Mouse (Mus musculus): ENCODE data around the gene Pcgf3. TPM values are rescaled to one million over a fixed set of nuclear protein-coding genes. Genes with fewer than 3 reads are reported as not detected.
A peak's percentile ranks its signal among the peaks of the same experiment; 100 is the strongest.
"Not testable (repeated sequence)": the region's sequence is repeated elsewhere in the genome, so short reads cannot be mapped to it uniquely, and the experiment has no call there.

Pcgf3 gene
- total RNA-seq, 2 experiments from 2014 or later: 45.4 to 47.4 TPM

DNA sequence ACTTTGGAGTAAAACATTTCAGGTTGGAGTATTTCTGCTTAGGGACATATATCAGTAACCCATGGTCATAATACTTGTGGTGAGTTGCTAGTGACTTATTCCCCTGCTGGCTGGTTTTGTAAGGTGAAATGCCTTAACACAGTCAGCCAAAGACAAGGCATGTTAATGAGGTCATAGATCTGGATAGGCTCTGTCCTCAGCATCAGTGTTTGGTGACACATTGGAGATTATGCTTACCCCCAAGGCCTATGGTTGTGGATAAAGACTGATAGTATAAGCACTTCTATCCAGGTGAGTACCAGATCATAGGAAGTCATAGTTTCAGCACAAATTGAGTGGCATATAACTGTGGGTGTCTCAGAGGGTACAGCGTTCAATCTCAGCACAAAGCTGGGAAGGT, 5.6 kb downstream of the Pcgf3 start:
- no peak for DNase-seq (ENCODE audit: low spot score in 2 of 2)

DNA sequence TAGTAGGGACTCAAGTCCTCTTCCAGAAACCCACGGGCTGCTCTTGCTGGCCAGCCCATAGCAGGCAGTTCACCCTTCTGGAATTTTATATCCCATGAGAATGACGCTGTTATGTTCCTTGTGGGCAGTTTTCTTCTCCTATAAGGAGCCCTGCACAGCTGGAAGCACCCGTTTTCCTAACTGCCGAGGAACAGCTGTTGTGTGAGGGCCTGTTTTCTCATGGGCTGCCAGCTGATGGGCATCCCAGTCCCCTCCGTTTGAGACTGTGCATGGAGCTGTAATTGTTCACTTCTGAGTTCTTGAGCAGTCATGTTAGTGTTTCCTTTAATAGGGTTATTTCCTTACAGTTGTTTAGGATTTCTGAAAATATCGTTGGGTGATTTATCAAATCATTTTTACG, 8.6 kb downstream of the Pcgf3 start:
- no peak for DNase-seq (ENCODE audit: low spot score in 2 of 2)

DNA sequence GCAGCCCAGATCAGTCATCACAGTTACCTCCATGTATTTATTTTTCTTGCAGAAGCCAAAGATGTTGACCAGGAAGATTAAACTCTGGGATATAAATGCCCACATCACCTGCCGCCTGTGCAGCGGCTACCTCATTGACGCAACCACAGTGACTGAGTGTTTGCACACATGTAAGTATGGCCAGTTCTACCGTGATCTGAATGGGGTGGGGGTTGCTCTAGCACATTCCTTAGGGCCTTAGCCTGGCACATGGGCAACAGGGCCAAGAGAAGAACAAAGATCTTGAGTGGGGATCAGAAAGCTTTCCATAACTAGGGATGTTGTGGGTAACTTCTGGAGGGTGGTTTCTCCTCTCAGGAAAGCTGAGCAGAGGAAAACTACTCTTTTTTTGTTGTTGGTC, 12.7 kb downstream of the Pcgf3 start:
- DNase-seq (ENCODE audit: low spot score in 2 of 2): no peak

DNA sequence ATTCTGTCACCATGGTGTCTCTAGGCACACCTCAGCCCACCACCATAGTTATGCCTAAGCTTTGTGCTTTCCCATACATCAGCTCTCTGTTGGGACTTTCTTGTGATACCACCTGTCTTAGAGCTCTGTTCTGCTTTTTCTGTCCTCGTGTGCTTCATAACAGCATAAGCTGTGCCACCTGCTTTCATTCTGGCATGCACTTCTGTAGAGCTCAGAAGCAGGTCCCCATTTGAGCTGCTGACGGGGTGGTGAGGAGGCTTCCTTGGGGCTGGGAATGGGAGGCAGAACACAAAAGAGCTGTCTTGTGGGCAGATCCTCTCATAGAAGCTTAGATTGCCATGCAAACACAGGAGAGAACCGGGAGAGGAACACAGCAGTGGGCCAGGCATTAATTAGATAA, 14.9 kb downstream of the Pcgf3 start:
- DNase-seq (ENCODE audit: low spot score in 2 of 2): peak in 1 of 2 experiments; percentile 48

DNA sequence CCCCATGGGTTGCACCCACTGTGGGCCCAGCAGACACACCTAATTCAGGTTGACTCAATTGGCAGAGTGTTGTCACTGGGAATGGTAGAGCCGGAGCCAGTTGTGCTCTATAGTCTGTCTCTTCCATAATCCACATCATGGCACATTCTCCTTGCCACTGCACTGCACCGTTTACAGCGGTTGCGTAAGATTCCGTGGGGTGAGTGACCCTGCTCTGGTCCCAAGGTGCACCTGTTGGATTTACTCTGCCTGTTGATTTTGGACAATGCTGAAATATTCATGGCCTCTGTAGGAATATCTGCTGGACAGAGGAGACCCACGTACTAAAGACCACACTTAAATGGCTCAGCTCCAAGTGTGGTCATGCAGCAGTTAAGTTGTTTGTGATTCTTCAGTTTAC, 22.0 kb downstream of the Pcgf3 start:
- DNase-seq (ENCODE audit: low spot score in 2 of 2): no peak

DNA sequence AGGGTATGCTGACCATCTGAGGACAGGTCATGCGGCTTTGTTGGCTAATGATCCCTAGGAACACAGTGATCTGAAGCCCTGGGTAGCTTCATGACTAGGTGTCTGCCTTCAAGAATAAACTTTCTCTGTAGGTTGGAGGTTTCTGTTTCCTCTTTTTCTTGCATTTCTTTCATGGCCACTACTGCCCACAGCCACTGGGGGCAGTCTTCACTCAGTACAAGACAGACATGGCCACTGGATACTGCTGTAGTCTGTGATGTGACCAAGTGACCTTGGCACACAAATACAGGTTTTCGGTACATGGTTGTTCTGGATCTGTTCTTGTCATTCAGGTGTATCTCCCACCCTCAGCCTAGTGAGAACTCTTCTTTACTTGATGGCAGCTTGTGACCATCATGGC, 24.2 kb downstream of the Pcgf3 start:
- DNase-seq (ENCODE audit: low spot score in 2 of 2): no peak

DNA sequence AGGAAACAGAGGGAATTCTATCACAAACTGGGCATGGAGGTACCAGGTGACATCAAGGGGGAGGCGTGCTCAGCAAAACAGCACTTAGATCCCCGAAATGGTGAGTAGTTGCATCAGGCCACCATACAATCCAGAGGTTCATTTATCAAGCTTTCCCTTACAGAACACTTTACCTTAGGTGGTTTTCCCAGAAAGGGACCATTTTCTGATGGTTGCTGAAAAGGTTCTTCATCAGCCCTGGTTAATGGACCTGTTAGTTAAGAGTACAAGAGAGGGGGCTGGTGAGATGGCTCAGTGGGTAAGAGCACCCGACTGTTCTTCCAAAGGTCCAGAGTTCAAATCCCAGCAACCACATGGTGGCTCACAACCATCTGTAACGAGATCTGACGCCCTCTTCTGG, 25.1 kb downstream of the Pcgf3 start:
- not testable (repeated sequence) for DNase-seq (ENCODE audit: low spot score in 2 of 2)

DNA sequence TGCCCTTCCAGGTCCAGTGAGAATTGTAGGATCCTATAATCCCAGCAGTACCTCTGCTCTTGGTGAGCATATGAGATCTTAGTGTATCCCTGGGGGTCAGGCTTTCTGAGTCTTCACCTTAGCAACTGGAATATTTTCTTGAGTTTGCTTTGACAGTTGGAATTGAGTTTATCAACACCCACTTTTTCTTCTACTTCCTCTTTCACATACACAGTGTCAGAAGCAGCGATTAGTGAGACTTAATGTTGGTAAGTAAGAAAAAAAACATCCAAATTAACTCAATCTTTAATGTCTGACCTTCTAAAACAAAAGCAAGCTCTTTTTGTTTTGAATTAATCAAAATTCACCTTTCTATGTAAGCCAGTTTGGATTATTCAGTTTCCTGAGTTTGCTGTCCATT, 40.5 kb downstream of the Pcgf3 start:
- no peak for DNase-seq (ENCODE audit: low spot score in 2 of 2)

DNA sequence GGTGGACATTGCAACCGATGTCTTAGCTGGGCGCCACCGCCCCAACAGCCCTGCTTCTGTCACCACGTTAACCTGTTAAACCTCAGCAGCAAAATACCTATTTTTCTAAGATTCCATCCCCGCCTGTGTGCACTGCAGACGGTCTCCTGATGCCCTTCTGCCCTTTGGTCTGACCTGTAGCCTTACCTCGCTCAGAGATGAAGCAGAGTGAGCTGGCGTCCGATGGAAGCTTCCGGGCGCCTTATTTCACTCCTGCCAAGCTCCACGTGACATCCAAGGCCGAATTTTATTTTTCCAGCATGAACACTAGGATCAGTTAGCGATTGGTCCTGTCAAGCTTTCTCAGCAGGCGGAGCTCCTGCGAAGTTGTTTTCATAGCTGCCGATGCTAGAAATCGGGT, 41.3 kb downstream of the Pcgf3 start:
- no peak for DNase-seq (ENCODE audit: low spot score in 2 of 2)

DNA sequence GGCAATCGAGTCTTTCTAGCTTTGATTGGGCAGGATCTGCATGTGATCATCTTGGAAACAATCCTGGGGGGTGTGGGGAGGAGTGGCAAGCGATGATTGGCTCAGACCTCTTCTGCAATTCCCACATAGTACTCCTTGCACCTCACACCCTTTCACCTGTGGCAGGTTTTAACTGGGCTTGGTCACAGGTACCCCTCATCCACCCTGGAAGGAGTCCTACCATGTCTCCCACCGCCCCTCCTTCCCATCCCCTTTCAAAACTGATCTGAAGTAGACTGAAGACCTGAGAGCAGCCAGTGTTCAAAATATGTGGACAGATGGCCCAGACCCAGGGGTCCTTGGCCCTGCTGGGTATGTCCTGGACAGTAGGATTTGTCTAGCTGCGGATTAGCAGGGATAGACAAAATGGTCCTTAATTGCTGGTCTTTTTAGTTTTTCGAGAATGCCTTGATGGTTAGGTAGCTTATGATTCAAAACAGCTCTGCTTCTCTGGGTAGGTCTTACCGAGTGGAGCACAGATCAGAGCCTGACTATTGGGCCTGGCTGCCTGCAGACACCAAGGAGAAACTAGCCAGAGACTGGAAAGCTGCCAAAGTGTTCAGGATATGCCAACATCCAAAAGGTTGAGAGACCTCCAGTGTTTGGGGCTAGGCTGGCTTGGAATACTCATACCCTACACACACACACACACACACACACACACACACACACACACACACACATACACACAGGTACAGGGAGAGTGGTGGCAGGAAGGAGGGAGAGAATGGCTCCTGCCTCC, 54.7 kb downstream of the Pcgf3 start:
- no peak for DNase-seq (ENCODE audit: low spot score in 2 of 2)

DNA sequence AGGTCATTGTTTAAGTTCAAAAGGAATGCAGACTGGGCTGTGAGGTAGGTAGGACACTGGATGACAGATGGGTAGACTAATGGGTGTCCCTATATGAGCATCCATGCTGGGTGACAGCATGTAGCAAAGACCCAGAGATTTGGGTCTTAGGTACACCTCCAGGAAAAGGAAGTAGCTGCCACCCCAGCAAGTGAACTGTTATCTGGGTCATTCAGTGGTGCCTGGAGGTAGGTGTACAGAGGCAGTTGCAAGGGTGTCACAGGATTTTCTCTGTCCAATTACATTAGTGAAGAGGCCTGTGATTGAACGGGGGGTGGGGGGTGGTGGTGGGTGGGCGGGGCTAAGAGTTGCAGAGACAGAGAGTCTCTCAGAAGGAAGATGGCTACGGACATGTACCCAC, 55.6 kb downstream of the Pcgf3 start:
- no peak for DNase-seq (ENCODE audit: low spot score in 2 of 2)

DNA sequence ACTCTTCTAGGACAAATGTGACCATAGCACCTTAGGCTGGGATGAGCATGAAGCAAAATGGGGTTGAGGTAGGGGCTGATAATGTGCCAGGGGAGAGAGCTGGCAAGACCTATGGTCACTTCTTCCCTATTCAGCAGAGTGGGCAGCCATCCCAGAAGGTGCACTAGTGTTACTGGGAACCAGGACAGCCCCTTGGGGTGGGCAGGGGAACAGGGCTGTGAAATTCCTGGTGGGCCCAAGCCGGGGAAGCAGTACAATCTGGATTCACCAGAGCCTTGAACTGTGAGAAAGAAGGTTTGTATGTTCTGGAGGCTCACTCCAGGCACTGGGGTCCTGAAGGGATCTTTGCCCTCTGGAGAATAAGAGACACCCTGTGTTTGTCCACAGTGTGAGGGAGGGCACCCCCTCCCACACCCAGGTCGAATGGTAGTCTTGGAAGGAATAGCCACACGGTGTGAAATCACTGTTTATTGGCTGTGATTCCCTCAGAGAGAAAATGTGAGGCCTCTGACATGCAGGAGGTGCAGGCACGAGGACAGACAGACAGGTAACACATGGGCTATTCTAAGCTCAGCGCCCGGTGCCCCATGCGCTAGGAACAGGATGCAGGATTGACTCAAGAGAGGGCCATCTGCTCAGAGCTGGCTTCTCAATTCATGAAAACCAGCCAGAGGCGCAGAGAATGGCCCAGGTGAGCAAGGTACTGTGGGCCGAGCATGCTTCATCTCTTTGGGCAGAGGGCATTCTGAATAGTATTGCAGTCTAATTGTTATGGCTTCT, 57.3 kb downstream of the Pcgf3 start:
- no peak for DNase-seq (ENCODE audit: low spot score in 2 of 2)

DNA sequence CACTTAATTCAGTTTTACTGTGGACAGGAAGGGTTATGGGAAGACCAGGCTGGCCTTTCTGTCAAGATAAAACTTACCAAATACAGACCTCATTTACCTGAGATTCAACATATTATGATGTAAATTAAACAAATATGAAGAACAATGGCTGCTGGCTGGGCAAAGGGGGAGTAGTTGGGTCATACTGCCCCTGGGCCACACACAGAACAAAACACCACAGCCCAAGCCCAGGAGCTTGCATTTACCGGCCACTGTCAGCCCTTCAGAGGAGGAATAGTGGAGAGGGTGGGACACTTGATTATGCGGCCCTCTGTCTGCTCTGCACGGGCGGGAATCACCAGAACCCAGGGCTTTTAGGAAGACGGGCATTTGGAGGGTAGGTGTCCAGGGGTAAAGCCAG, 57.9 kb downstream of the Pcgf3 start:
- DNase-seq (ENCODE audit: low spot score in 2 of 2): no peak

DNA sequence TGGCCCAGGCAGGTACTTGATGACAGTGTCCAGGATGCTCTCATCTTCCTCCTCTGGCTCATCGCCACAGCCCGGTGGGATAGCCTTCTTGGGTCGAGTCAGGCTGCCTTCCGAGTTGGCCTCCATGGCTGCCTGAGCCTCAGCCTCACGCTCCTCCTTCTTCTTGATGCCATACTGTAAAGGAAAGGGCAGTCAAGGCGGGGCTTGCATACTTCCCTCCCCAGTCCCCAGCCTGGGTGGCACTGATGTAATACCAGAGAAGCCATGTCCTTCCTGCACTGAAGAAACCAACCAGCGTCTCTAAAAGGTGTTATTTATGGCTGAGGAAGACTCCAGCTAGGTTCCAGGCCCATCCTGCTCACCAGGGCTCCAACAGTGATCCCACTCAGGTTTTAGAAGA, 59.1 kb downstream of the Pcgf3 start:
- no peak for DNase-seq (ENCODE audit: low spot score in 2 of 2)

DNA sequence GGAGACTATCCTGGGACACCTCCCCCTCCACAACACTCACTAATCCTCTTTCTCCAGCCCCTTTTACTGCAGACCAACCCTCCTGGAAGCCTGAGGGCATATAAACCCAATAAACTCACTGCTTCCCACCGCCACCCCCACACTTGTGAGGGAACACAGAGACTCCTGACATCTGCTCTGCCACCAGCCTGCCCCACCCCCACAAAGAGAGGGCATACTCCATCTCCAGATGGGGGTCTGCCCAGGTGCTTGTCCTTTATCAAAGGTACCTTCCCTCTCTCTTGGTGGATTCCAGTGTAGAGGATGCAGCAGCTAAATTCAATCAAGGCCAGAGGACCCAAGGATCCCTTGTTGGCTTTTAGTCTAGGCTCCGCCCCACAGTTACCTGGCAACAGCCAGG, 60.0 kb downstream of the Pcgf3 start:
- peak in 1 of 2 experiments; percentile 44 for DNase-seq (ENCODE audit: low spot score in 2 of 2)

DNA sequence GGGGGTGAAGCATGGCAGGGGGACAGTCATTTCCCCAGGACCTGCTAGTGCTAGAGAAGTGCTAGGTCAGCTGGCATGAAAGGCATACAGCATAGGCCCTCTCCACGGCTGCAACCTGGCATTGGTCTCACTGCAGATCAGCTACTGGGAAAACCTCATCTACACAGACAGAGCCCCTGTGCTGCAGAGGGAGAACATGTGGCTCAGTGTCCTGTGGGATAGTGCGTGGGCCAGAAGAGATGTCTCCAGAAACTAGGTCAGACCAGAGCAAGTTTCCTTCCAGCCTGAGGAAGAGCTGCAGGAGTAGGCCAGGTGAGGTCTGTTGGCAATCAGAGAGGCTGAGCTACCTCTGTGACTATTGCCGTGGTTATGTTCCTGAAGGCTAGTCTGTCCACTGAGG, 60.9 kb downstream of the Pcgf3 start:
- no peak for DNase-seq (ENCODE audit: low spot score in 2 of 2)

DNA sequence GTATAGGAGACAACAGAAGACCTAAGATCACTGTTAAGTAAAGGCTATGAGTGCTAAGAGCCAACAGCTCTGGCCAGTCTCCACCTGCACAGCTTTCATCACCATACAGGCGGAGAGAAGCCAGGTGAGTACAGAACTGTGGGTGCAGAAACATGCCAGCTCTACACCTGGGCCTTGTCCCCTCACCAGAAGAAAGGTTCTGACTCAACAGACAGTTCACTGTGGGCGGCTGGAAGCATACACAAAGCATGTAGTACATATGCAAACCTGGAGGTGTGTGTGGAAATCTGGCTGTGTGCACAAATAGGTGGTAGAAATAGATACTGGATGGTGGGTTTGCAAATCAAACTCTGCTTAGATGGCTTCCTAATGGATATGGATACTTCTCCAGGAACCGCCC, 61.6 kb downstream of the Pcgf3 start:
- DNase-seq (ENCODE audit: low spot score in 2 of 2): no peak

DNA sequence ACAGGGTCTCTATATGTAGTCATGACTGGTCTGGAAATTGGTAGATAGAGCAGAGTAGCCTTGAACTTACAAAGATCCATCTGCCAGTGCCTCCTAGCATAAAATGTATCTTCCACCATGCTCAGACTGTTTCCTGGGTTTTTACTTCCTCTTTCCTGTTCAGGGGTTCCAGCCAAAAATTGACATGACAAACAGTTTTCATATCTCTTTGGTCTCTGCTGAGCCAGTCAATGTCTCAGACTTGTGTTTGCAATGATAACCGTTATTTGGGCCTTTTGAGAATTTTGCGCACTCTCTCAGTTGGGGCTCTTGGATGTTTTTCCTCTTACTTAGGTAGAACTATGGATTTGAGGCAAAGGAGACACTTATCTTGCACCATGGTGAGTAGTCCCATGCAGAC, 73.2 kb downstream of the Pcgf3 start:
- no peak for DNase-seq (ENCODE audit: low spot score in 2 of 2)

DNA sequence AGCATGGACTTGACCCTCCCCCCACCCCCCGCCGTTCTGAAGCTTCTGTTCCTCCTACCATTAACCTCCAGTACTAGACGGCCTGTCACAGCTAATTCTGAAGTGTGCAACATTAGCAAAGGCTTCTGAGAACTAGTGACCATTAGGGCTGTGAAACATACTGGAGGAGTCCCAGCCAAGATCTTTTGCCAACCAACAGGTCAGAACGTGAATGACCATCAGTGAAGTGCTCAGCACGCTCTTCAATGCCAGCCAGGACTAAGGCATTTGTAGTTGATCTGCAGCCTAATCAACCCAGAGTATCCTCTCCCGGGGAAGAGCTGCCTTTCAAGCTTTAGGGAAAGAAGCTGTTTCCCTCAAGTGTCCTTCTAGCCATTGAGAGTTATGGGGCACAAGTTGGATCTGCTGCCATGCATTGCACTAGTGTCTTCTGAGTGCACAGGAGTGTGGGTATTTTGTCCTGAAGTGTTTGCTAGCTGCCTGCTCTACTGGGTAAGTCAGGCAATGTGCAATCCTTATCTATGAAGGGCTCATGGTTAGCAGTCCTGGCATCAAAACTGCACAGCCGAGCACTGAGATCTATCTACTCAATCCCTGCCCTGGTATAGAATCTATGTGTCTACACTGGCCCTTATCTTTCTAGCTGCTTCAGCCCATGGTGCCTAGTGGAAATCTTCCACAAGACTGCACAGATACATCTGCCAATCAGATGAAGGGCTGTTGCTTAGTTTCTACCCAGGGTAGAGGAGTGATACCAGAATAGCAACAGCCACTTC, 82.7 kb downstream of the Pcgf3 start:
- no peak for DNase-seq (ENCODE audit: low spot score in 2 of 2)

DNA sequence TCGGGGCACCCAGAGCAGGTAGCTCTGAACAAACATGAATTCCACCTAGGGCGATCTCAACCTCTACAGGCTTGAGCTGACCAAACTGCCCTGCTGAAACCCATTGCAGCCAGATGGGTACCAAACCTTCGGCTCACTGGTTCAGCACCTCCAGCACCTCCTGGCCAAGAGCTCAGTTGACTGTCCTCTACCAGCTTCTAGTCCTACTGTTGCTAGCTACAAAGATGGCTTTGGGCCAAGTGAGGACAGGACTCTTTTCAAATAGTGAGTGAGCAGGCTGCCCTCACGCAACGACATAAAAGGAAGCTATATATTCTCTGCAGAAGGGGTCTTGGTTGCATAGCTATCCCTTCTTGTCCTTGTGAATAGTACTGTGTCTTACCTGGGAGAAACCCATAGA, 86.6 kb downstream of the Pcgf3 start:
- DNase-seq (ENCODE audit: low spot score in 2 of 2): no peak

DNA sequence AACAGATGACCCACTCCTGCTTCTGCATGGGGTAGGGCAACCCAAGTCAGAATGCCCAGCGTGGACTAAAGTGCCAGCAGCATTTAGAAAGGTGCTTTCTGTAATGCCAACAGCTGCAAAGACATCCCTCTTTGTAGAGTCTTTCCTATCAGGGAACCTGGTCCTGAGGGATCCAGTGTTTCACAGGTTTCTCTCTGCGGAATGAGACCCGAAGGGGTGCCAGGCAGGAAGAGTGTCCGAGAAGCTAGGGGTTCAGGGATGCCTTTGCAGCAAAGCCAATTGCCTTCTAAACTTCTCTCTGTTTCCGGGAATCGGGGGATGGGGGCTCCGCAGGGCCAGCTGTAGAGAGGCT, 88.1 kb downstream of the Pcgf3 start:
- DNase-seq (ENCODE audit: low spot score in 2 of 2): no peak
